Mouse (Mus musculus) adrenal gland, adult (tissue): ENCODE data around the gene Spata19.

Experiments
- DNase-seq, 2 experiments: peaks; one replicate each; pipeline ENCODE4 v3.0.0; 2022 to 2023; ENCODE audit warnings: low spot score in 1 of 2; ENCODE audit not compliant: inconsistent age in 2 of 2

The Spata19 gene

DNA sequence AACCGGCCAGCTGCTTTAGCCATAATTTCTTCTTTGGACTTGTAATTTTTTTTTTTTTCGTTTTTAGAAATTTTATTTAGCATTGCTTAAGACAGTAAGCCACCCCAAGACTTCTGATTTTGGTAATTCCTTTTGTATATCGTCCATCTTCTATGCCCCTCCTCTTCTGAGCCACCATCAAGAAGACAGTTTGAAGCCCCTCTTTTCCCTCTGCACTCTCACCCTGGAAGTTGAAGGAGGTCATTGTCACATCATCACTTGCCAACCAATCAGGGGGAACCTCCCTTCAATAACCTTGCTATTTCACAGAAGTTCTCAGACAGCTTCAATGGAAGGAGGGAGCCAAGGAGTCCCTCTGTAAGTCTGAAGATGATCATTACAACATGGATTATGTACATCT lies at the start of gene Spata19:
Gene Spata19, plus strand, starts transcription at position 301 of the 400 bp plus-strand sequence.
- no peak for DNase-seq

DNA sequence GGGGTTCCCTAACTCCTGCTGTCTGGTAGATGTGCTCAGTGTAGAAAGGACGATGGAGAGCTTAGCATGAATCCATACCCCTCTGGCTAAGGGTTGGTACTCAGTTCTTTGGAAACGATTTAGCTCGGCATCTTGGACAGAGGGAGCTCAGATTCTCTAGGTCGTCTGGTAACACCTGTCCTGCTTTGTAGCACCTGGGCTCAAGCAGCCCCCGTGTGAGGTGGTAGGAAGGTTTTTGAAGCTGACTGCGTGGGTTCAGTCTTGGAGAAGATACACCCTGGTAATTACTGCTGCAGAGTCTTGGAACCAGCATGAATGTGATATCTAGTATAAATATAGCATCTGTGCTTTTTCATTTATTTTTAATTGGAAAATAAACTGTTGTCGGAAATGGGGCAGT lies 43.5 kb upstream of the Spata19 start:
- DNase-seq, result no peak

DNA sequence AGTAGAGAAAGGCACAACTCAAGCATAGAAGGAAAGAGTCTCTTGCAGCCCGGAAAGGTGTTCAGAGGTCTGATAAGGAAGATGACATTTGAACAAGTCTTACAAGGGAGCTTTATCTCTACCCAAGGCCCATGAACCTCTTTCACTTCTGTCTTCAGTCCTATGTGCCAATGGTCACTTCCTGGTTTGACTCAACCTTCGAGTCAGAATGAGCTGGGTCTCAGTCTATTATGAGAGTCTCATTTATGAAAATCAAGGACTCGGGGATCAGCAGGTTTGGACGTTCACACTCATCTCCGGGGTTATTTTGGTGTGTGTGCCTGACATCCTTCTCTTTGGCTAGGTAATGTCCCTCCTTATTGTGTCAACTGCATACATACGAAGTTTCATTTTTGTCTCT lies 38.7 kb upstream of the Spata19 start:
- DNase-seq, result no peak

DNA sequence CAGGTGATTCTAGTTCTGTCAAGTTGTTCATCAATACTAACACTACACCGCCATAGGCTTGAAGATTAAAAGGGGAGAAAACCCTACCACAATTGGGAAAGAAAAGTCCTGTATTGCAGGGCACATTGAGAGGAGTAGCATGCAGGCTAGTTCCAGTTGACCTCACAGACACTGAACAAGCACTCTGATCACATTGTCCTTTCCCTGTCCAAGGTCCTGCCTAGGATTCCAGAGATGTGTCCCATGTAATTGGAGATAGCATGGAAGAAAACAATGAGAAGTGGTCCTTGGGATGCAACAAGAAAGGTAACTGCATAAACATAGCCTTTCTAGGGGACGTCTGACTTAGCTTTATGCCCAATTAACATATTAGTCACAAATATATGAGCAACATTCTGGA lies 29.4 kb upstream of the Spata19 start:
- no peak for DNase-seq

DNA sequence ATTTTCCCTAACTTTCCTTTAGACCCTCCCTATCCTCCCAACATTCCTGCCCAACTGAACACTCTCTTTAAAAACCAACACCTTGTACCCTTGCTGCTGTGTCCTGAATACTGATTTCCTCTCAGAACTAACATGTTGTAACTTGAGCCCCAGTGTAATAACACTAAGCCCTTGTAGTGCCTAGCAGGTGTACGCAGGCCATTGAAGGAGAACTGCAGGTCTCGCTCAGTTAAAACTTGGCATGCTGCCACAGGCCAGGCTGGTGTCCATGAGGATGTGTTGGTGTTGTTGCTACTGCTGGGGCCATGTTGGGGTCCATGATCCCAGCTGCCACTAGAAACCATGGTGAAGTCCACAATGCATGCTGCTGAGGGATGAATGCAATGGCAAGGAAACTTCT lies 27.5 kb upstream of the Spata19 start:
- no peak for DNase-seq

DNA sequence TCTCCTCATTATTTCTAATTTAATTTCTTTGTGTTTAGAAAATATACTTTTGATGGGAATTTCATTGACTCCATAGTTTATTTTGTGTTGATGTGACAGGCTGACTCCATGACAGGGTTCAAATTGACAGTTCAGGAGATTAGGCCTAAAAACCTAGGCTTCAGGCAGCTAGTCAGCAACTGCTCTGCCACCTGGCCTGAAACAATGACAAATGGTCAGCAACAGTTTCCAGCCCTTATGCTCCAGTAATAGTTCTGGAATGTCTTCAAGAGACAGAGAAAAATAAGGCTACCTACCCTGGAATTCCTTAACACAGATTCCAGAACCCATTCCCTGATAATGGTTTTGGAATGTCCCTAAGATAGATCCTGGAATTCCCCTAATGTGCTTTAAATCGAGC lies 20.9 kb upstream of the Spata19 start:
- DNase-seq, result no peak

DNA sequence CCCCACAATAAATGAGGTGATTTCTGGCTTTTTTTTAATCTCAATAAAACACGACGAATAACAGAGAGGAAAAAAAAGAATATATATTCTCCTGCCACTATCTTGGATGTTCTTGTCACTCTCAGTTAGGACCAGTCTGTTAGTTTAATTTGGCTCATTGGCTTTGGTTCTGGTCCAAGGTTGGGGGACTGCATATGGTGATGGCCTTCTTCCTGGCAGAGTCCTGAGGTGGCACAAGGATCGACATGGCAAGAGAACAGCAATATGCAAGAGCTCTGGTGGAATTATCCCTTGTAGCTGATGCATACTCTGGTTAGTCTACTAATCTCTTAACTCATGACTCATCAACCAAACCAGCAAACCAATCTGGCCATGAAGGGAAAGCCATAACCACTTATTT lies 9.6 kb upstream of the Spata19 start:
- DNase-seq, result peak in 1 of 2 experiments; percentile 30

DNA sequence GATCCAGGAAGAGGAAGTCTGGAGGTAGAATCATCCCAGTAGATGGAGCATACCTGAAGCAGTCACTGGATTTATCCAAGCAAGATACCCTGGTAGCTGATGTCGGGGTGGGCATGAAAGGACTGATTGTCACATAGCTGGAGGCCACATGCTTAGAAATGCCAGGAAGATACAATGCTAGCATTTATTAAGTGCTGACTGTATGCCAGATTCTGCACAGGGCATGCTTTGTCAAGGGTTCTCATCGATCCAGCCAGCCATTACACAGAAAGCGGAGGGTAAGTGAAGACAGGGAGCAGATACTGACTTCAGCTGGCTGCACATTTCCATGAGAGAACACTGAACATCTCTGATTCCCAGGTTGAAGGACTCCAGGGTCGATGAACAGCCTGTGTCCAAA lies 4.6 kb downstream of the Spata19 start:
- no peak for DNase-seq

DNA sequence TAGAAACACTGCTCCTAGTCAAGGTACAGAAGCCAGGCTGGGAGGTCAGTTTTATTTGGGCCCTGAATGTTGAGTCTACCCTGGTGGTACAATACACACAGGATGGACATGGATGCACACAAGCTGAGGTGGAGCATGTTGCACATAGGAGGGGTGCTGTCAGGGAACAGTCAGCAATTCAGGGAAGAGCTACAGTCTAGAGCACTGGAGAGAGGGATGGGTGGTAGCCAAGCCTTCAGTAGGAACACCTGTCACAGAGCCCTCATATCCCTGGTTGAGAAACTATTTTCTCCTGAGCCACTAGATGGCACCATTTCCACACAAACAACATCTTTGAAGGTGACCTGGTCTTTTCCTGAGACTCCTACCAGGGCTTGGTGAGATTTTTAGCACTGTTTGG lies 13.1 kb downstream of the Spata19 start:
- DNase-seq, result peak; percentile 14 to 72

DNA sequence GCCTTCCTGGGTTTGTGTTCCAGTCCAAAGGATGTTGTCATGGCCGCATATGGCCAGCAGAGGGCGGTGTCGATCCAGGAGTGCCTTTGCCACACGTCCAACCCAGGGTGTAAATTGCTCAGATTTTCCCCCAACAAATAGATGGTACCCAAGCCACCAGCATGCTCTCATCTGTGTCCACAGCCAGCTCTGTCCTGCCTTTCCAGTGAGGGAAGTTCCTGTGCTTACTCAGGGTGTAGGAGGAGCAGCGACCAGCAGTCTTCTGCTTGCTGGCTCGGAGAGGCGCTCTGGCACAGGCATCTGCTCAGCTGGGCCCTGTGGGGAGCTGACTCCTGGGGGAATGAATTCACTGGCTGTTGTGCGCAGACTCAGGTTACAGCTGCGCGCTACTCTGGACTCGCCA lies 17.5 kb downstream of the Spata19 start:
- peak; percentile 48 to 85 for DNase-seq

DNA sequence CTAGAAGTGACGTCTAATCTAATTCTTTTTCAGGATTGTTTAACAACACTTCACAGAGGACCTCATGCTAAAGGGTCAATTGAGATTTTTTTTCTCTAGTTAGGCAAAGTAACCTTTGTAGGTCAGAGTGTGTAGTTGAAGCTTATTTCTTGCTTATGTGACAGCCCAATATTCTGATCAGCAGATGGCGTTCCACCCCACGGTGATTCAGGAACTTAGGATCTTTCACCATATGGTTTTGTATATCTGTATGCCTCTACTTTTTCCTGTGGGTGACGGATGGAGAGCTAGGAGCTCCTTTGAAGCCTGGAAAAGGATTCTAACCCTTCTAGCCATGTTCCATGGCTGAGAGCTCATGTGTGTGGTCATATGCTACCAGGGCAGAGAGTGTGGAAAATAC lies 27.9 kb downstream of the Spata19 start:
- no peak for DNase-seq

DNA sequence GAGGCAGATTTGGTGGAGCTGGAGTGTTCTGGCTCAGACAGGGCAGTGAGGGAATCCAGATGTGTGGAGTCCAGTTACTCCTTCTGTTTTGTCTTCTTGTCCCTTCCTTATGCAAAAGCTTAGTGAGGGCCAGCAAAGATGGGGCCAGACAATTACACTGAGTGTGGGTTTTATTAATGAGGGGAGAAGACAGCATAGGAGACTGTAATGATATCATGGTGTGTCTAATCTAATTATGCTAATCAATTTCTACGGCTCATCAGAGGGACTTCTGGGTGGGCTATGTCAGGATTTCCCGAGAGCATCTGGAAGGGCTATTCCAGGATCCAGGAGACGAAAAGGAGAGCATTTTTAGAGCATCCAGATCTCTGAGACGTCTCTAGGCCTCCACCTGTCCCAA lies 32.0 kb downstream of the Spata19 start:
- DNase-seq, result no peak

DNA sequence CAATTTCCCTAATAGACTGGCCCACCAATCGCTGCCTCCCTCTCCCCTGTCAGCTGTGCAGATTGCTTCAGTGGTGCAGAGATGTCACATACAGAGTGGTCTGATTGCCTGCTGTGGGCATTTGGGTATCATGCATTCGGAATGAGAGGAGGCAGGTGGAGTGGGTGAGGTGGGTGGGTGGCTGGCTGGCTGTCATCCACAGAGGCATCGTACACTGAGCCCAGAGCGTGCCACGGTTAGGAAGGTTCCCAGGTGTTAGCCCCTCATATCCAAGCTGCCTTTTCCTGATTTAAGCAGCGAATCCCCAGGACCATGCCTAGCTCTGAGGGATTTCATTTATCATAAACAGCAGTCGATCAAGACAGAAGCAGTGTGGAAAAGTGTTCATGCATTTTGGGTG lies 36.7 kb downstream of the Spata19 start:
- no peak for DNase-seq

DNA sequence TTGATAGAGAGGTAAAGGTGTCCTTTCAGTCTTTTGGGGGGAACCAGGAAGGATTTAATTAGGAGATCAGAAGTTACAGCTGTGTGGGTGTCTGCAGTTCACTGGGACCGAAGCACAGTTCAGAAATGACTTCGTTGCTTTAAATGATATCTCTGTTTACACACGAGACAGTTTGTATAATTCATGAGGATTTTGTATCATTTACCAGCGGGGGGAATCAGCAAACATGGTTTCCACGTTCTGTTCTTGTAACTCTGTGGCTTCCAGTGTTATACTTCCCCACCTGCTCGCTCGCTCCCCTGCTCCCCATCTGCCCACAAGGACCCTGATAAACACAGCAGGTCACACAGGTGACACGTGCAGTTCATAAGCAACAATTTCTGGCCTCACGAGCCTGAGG lies 39.3 kb downstream of the Spata19 start:
- no peak for DNase-seq

DNA sequence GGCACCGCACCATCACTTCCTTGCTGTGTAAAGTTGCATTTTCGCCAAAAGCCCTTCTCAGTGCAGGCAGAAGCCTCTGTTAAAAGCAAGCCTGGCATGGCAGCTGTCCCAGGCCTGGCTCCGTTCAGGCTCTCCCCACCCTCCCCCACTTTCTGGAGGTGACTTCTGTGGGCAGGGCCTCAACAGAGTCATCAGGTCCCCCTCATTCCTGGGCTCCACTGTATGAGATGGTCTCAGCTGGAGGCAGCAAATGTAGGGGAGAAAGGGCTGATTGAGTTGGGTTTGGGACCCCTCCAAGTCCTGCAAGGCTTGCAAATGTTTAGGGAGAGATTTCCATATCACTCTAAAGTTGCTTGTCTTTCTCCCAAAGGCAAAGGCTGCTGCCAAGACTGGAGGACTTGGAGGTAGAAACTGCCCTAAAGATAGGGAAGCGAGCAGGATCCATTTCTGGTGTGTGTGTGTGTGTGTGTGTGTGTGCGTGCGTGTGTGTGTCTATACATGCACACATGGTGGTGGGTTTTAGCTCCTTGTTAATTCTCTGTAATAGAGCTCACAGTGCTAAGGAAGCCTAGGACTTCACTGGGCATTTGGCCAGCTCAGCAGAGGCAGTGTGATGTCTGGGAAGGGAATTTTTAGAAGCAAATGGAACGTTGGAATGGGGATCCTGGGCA lies 40.9 kb downstream of the Spata19 start:
- DNase-seq, result no peak

DNA sequence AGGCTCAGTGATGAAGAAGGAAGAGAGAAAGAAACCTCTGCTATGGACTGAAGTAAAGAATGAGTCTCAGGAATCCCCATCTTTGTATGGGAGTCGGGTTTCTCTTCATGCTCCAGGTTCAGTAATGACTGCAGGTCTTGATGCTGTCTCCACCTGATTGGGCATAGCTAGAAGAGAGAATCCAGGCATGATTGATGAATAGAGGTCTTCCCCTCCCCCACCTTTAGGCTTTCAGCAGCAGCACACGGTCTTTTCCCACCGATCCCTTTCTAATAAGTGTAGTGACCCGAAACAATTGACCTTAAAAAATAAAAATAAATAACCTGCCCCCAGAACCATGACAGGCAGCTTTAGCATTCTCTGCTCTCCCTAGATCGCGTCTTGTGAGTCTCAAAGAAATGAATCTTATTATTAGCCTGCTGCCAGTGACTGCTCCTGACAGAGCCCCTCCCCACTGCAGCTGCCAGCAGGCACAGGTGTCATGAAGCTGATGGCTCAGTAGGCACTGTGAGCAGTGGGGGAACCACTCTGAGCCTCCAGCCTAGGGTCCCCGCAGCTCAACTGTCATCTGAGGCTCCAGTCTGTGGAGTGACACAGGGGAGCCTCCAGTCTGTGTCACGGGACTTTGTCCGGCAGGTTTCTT lies 53.3 kb downstream of the Spata19 start:
- DNase-seq, result no peak
